Mouse (Mus musculus): ENCODE results near the gene Gbf1. TPM values are rescaled to one million over a fixed set of nuclear protein-coding genes. Genes with fewer than 3 reads are reported as not detected.
A peak's percentile ranks its signal among the peaks of the same experiment; 100 is the strongest.

The Gbf1 gene
- polyA plus RNA-seq, 1 experiment: 40.8 TPM

DNA sequence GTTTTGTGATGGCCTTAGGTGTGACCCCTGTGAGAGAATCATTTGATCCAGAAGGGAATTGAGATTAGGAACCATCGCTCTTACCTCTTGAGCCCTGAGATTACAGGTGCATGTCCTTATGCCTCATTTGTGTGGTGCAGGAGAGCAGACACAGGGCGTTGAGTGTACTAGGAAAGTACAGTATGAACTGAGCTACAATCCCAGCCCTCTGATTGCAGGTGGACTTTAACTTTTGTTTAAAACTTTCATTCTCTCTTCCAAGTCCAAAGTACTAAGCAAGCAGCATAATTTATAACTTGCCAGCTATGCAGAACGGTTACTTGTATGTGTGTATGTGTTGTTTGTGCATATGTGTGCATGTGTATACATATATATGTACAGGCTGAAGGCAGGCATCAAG lies 46.0 kb downstream of the Gbf1 start:
- no peaks in the 10 kb centered on the region for H3K27me3 ChIP-seq (ENCODE audit: control insufficient read depth, insufficient read depth, insufficient read length)
- no peak overlapping the region for H3K4me3 ChIP-seq (ENCODE audit: insufficient read depth, poor library complexity, severe bottlenecking)
- no peak overlapping the region for H3ac ChIP-seq (ENCODE audit: control insufficient read depth, insufficient read length, low read depth)
- peaks cover 5% of the 10 kb centered on the region for H3K79me3 ChIP-seq (ENCODE audit: low read depth)
- H3K36me3 ChIP-seq (ENCODE audit: control insufficient read depth, insufficient read depth): no peaks in the 10 kb centered on the region
- peaks cover 34% of the 10 kb centered on the region for H3K79me2 ChIP-seq (ENCODE audit: control insufficient read depth, insufficient read depth)
- no peak for TF ChIP-seq MYOG (IDR thresholded peaks at IDR 0.05; ENCODE audit: control insufficient read depth, extremely low read depth, insufficient read length)
- TF ChIP-seq MAX (IDR thresholded peaks at IDR 0.05): no peak

DNA sequence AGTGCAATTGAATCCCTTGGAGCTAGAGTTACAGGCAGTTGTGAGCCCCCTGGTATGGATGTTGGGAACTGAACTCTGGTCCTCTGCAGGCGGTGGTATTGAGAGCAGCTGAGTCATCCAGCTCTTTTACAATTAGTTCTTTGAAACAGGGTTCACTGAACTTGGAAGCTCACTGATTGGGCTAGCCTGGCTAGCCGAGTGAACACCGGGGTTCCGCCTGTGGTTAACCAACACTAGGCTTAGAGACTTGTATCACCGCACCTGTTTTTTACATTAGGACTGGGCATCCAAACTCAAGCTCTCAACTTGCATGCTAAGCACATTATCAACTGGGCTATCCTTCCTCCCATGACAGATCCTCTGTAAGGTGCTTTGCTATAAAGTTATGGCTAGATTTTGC lies 46.6 kb downstream of the Gbf1 start:
- Histone ChIP-seq H3K79me3 (ENCODE audit: low read depth) (peaks cover 5% of the 10 kb centered on the region), H3K36me3 (ENCODE audit: control insufficient read depth, insufficient read depth) (no peaks in the 10 kb centered on the region), H3K27me3 (ENCODE audit: control insufficient read depth, insufficient read depth, insufficient read length) (no peaks in the 10 kb centered on the region), H3ac (ENCODE audit: control insufficient read depth, insufficient read length, low read depth) (no peak overlapping the region), H3K4me3 (ENCODE audit: insufficient read depth, poor library complexity, severe bottlenecking) (no peak overlapping the region), H3K79me2 (ENCODE audit: control insufficient read depth, insufficient read depth) (peaks cover 30% of the 10 kb centered on the region)
- TF ChIP-seq MYOG (IDR thresholded peaks at IDR 0.05; ENCODE audit: control insufficient read depth, extremely low read depth, insufficient read length) (no peak), USF1 (IDR thresholded peaks at IDR 0.05; ENCODE audit: low read depth) (no peak), MYOD1 (IDR thresholded peaks at IDR 0.05; ENCODE audit: control insufficient read depth, insufficient read length, low read depth) (peak; percentile 67), FOSL1 (IDR thresholded peaks at IDR 0.05; ENCODE audit: insufficient read depth, low read length, poor library complexity, severe bottlenecking) (no peak), CEBPB (IDR thresholded peaks at IDR 0.05; ENCODE audit: low read depth) (no peak)

DNA sequence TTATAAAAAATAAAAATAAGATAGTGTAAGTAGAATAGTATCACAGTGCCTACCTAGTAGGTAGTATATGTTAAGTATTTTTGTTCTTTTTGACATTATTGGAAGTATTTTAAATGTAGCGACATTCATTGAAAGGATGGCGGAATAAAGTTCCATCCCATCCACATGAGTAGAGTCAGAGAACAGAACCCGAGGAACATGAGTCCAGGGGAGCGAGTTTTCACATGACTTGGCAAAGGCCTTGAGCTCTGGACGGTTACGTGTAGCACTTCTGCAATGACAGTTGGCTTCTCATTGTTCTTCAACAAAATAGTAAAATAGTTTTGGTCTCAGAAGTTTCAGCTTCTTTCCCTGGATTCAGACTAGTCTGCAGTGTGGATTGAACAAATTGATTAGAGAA lies 51.9 kb downstream of the Gbf1 start:
- no peak for TF ChIP-seq CEBPB (IDR thresholded peaks at IDR 0.05; ENCODE audit: low read depth)
- no peak for TF ChIP-seq USF1 (IDR thresholded peaks at IDR 0.05; ENCODE audit: low read depth)
- no peak for TF ChIP-seq MAX (IDR thresholded peaks at IDR 0.05)
- TF ChIP-seq MYOD1 (IDR thresholded peaks at IDR 0.05; ENCODE audit: control insufficient read depth, insufficient read length, low read depth): no peak
- no peak for TF ChIP-seq CTCF (IDR thresholded peaks at IDR 0.05; ENCODE audit: control insufficient read depth, insufficient read depth, insufficient read length)
- TF ChIP-seq MYOG (IDR thresholded peaks at IDR 0.05; ENCODE audit: control insufficient read depth, extremely low read depth, insufficient read length): no peak
- TF ChIP-seq FOSL1 (IDR thresholded peaks at IDR 0.05; ENCODE audit: insufficient read depth, low read length, poor library complexity, severe bottlenecking): no peak
- H3K36me3 ChIP-seq (ENCODE audit: control insufficient read depth, insufficient read depth): no peaks in the 10 kb centered on the region
- no peak overlapping the region for H3K4me3 ChIP-seq (ENCODE audit: insufficient read depth, poor library complexity, severe bottlenecking)
- peaks cover 3% of the 10 kb centered on the region for H3K79me3 ChIP-seq (ENCODE audit: low read depth)
- no peaks in the 10 kb centered on the region for H3K27me3 ChIP-seq (ENCODE audit: control insufficient read depth, insufficient read depth, insufficient read length)
- no peak overlapping the region for H3ac ChIP-seq (ENCODE audit: control insufficient read depth, insufficient read length, low read depth)
- H3K79me2 ChIP-seq (ENCODE audit: control insufficient read depth, insufficient read depth): peaks cover 11% of the 10 kb centered on the region

- no peaks in the 10 kb centered on the region for H3K79me3 ChIP-seq (ENCODE audit: low read depth)
- no peak overlapping the region for H3ac ChIP-seq (ENCODE audit: control insufficient read depth, insufficient read length, low read depth)
- no peak overlapping the region for H3K4me3 ChIP-seq (ENCODE audit: insufficient read depth, poor library complexity, severe bottlenecking)
- H3K36me3 ChIP-seq (ENCODE audit: control insufficient read depth, insufficient read depth): no peaks in the 10 kb centered on the region
- peaks cover 4% of the 10 kb centered on the region for H3K79me2 ChIP-seq (ENCODE audit: control insufficient read depth, insufficient read depth)
- H3K27me3 ChIP-seq (ENCODE audit: control insufficient read depth, insufficient read depth, insufficient read length): no peaks in the 10 kb centered on the region
- TF ChIP-seq USF1 (IDR thresholded peaks at IDR 0.05; ENCODE audit: low read depth) (no peak), MYOG (IDR thresholded peaks at IDR 0.05; ENCODE audit: control insufficient read depth, extremely low read depth, insufficient read length) (no peak), CEBPB (IDR thresholded peaks at IDR 0.05; ENCODE audit: low read depth) (no peak), FOSL1 (IDR thresholded peaks at IDR 0.05; ENCODE audit: insufficient read depth, low read length, poor library complexity, severe bottlenecking) (no peak), MAX (IDR thresholded peaks at IDR 0.05) (no peak), CTCF (IDR thresholded peaks at IDR 0.05; ENCODE audit: control insufficient read depth, insufficient read depth, insufficient read length) (no peak), MYOD1 (IDR thresholded peaks at IDR 0.05; ENCODE audit: control insufficient read depth, insufficient read length, low read depth) (no peak)
These were observed 53.4 kb downstream of the Gbf1 start for GRCm38 (mm10) chr19:46205680-46206079.

DNA sequence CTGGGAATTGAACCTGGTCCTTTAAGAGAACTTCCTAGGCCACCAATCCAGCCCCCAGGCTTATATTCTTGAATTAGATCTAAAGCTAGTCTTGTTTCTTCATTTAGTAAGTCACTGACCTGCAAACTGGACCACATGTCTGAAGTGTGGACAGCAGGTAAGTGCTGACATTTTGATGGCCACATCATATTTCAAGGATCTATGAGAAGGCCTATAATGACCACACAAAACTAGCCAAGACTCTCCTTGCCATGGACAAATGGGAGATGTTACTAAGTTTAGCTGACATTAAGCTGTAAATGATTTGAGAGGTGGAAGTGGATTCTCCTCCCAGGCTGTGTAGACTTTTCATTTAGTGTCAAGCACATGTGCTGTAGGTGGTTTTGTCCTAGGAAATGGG lies 58.6 kb downstream of the Gbf1 start:
- Histone ChIP-seq H3K27me3 (ENCODE audit: control insufficient read depth, insufficient read depth, insufficient read length) (no peaks in the 10 kb centered on the region), H3K79me2 (ENCODE audit: control insufficient read depth, insufficient read depth) (peaks cover 3% of the 10 kb centered on the region), H3K4me3 (ENCODE audit: insufficient read depth, poor library complexity, severe bottlenecking) (no peak overlapping the region), H3K79me3 (ENCODE audit: low read depth) (no peaks in the 10 kb centered on the region), H3ac (ENCODE audit: control insufficient read depth, insufficient read length, low read depth) (no peak overlapping the region), H3K36me3 (ENCODE audit: control insufficient read depth, insufficient read depth) (no peaks in the 10 kb centered on the region)
- TF ChIP-seq CEBPB (IDR thresholded peaks at IDR 0.05; ENCODE audit: low read depth): no peak
- TF ChIP-seq MYOD1 (IDR thresholded peaks at IDR 0.05; ENCODE audit: control insufficient read depth, insufficient read length, low read depth): no peak
- no peak for TF ChIP-seq MYOG (IDR thresholded peaks at IDR 0.05; ENCODE audit: control insufficient read depth, extremely low read depth, insufficient read length)
- no peak for TF ChIP-seq FOSL1 (IDR thresholded peaks at IDR 0.05; ENCODE audit: insufficient read depth, low read length, poor library complexity, severe bottlenecking)
- TF ChIP-seq CTCF (IDR thresholded peaks at IDR 0.05; ENCODE audit: control insufficient read depth, insufficient read depth, insufficient read length): no peak
- TF ChIP-seq MAX (IDR thresholded peaks at IDR 0.05): no peak
- TF ChIP-seq USF1 (IDR thresholded peaks at IDR 0.05; ENCODE audit: low read depth): no peak

DNA sequence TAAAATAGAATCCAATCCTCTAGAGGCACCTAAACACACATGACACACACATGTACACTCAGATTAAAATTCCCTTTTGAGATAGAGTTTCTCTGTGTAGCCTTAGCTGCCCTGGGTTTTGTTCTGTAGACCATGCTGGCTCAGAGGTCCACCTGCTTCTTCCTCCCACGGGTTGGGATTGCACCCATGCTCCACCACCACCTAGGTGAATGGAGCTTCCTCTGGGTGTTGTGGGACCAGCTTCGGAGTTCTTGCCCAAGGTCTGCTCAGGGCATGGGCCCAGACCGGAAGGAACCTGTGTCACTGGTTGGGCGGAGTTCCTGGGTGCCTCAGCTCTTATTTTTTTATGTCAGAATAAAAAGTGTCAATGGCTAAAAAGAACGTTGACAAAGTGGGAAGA lies 62.2 kb downstream of the Gbf1 start:
- Histone ChIP-seq H3K4me3 (ENCODE audit: insufficient read depth, poor library complexity, severe bottlenecking) (no peak overlapping the region), H3K27me3 (ENCODE audit: control insufficient read depth, insufficient read depth, insufficient read length) (no peaks in the 10 kb centered on the region), H3K79me2 (ENCODE audit: control insufficient read depth, insufficient read depth) (peaks cover 9% of the 10 kb centered on the region), H3ac (ENCODE audit: control insufficient read depth, insufficient read length, low read depth) (no peak overlapping the region), H3K79me3 (ENCODE audit: low read depth) (no peaks in the 10 kb centered on the region), H3K36me3 (ENCODE audit: control insufficient read depth, insufficient read depth) (no peaks in the 10 kb centered on the region)
- TF ChIP-seq MYOG (IDR thresholded peaks at IDR 0.05; ENCODE audit: control insufficient read depth, extremely low read depth, insufficient read length) (no peak), CEBPB (IDR thresholded peaks at IDR 0.05; ENCODE audit: low read depth) (no peak), MYOD1 (IDR thresholded peaks at IDR 0.05; ENCODE audit: control insufficient read depth, insufficient read length, low read depth) (no peak), CTCF (IDR thresholded peaks at IDR 0.05; ENCODE audit: control insufficient read depth, insufficient read depth, insufficient read length) (no peak), MAX (IDR thresholded peaks at IDR 0.05) (no peak), FOSL1 (IDR thresholded peaks at IDR 0.05; ENCODE audit: insufficient read depth, low read length, poor library complexity, severe bottlenecking) (no peak), USF1 (IDR thresholded peaks at IDR 0.05; ENCODE audit: low read depth) (no peak)
